32 mouse cellular contexts compared by ENCODE assay signal in the genomic region with DNA sequence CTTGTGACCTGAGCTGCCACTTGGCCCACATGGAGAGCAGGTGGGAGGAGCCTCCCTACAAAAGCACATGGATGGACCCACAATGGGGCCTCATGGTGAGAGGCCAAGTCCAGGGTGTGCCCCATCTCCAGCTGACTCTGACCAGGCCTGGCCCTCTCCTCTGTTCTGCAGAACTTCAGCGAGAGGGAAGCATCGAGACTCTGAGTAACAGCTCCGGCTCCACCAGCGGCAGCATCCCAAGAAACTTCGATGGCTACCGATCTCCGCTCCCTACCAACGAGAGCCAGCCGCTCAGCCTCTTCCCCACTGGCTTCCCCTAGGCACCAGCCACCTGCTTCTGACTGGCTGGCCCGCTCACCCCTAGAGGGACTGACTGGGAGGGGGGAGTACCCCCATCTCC. TPM values are rescaled to one million over a fixed set of nuclear protein-coding genes. Genes with fewer than 3 reads are reported as not detected.
"Had no signal": no experiment of that assay in that cellular context is flagged by ENCODE, and none has a peak within 500 bp of the region (broad histone marks: within the 10 kb centered on the region; RNA-seq: fewer than 3 reads in every experiment).

No protein-coding gene starts in this region.

- H3K36me3 ChIP-seq: limb, embryonic 10.5 days; limb, embryonic 13.5 days; liver, embryonic 12.5 days; liver, embryonic 15.5 days; lung, embryonic 15.5 days; midbrain, embryonic 10.5 days; midbrain, embryonic 13.5 days; neural tube, embryonic 13.5 days; stomach, embryonic 15.5 days had no signal

- H3K4me2 ChIP-seq: limb, embryonic 13.5 days; liver, embryonic 12.5 days; liver, embryonic 15.5 days; lung, embryonic 15.5 days; midbrain, embryonic 13.5 days; neural tube, embryonic 13.5 days; stomach, embryonic 15.5 days had no signal

- DNase-seq: kidney, postnatal 14 days; layer of hippocampus, adult 9-11 months; liver; lung, adult 18-20 months; lung, postnatal 10 days; lung, postnatal 36 days; right cerebral cortex, adult 18-20 months; right cerebral cortex, postnatal 14 days; right cerebral cortex, postnatal 4 days; thymus, postnatal 25 days had no signal

- ATAC-seq: inflammation-experienced regulatory T-cells, adult 6 months; liver, embryonic 12.5 days; midbrain, embryonic 13.5 days; midbrain, embryonic 16.5 days had no signal

- H3K27ac ChIP-seq: layer of hippocampus, adult 2 months; limb, embryonic 10.5 days; limb, embryonic 13.5 days; liver, embryonic 12.5 days; liver, embryonic 15.5 days; lung, embryonic 15.5 days; midbrain, embryonic 10.5 days; midbrain, embryonic 13.5 days; neural tube, embryonic 13.5 days; stomach, embryonic 15.5 days had no signal

- H3K4me3 ChIP-seq: layer of hippocampus, adult 2 months; limb, embryonic 10.5 days; limb, embryonic 13.5 days; liver, embryonic 12.5 days; liver, embryonic 15.5 days; lung, embryonic 15.5 days; megakaryocyte, embryonic 14.5 days; midbrain, embryonic 10.5 days; midbrain, embryonic 13.5 days; myocyte; neural tube, embryonic 13.5 days; stomach, embryonic 15.5 days had no signal

- H3K9ac ChIP-seq: limb, embryonic 13.5 days; liver, embryonic 12.5 days; liver, embryonic 15.5 days; lung, embryonic 15.5 days; midbrain, embryonic 13.5 days; neural tube, embryonic 13.5 days; stomach, embryonic 15.5 days had no signal

- H3K9me3 ChIP-seq: limb, embryonic 10.5 days; limb, embryonic 13.5 days; liver, embryonic 12.5 days; liver, embryonic 15.5 days; lung, embryonic 15.5 days; megakaryocyte, embryonic 14.5 days; midbrain, embryonic 10.5 days; midbrain, embryonic 13.5 days; neural tube, embryonic 13.5 days; stomach, embryonic 15.5 days had no signal

RNA-seq across cellular contexts. Expression of a gene that starts 7.3 kb away (rescaled TPM):
- polyA plus RNA-seq: inflammation-experienced regulatory T-cells, adult 6 months had no signal

RNA-seq across cellular contexts. Expression of a gene that starts 25.1 kb away (rescaled TPM):
- total RNA-seq: layer of hippocampus, adult 2 months; layer of hippocampus, postnatal 25 days; left cerebral cortex, adult 18-20 months; left cerebral cortex, postnatal 25 days; monocyte, adult 5-6 weeks; neutrophil, adult 5-6 weeks had no signal
- polyA plus RNA-seq: inflammation-experienced regulatory T-cells, adult 6 months; intestine, embryonic 16.5 days; large intestine, adult 2 months; limb, embryonic 10.5 days; liver, embryonic 12.5 days; liver, embryonic 15.5 days; lung, embryonic 15.5 days; midbrain, embryonic 10.5 days; midbrain, embryonic 13.5 days; midbrain, embryonic 16.5 days; myocyte; neural tube, embryonic 13.5 days; stomach, embryonic 15.5 days; thymus, postnatal 0 days had no signal
